Mouse (Mus musculus): ENCODE measurements around the gene Kif18a.
A peak's percentile ranks its signal among the peaks of the same experiment; 100 is the strongest.

The Kif18a gene

DNA sequence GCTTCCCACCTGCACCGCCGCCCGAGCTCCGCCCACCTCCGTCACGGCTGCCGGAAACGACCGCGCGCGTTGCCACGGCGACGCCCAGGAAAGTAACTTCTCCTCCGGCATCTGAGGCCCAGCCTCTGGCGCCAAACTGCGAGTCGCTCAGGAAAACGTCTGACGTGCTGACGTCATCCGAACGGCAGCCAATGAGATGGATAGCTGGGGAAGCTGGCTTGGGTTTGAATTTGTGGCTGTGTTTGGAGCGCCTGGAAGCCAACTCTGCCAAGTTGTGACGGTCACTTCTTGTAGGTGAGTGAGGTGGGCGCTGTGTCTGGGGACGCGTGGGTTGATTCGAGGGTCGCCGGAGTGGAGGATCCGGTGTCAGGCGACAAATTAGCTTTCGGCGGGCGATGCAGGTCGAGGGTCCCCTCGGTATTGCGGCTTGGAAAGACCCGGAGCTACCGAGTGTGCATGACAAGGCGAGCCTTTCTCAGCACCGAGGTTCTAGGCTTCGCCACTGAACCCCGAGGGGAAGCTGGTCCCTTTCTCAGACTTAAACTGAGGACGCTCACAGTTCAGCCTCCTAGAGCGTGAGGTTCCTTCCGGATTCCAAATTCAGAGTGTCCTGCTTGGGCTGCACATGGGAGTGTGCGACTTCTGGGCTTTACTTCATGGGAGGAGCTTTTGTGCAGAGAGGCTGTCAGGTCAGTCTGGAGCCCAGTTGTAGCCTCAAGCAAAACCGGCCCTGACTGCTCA, at the start of gene Kif18a, which contains the start of gene Mettl15:
TSS of gene Kif18a (plus strand) at position 139 of the 741 bp plus-strand sequence.
TSS of gene Mettl15 (minus strand) at position 149 of the 741 bp plus-strand sequence.
- DNase-seq (ENCODE audit: low spot score): peak; percentile 91

DNA sequence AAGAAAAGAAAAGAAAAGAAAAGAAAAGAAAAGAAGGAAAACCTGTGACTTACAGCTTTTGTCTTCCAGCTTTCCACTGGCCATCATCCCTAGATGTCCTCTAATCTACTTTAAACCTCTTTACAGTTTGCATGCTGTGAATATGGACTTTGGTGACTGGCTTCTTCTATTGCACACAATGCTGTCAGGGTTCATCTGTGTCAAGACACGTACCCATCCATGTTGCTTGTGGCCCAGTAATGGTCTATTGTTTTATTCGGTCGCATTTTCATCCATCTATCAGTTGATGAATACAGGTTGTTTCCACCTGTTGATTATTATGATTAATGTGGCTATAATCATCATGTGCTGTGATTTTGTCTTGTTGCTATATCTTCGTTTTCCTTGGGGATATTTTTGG, 46.7 kb upstream of the Kif18a start:
- DNase-seq (ENCODE audit: low spot score): no peak

DNA sequence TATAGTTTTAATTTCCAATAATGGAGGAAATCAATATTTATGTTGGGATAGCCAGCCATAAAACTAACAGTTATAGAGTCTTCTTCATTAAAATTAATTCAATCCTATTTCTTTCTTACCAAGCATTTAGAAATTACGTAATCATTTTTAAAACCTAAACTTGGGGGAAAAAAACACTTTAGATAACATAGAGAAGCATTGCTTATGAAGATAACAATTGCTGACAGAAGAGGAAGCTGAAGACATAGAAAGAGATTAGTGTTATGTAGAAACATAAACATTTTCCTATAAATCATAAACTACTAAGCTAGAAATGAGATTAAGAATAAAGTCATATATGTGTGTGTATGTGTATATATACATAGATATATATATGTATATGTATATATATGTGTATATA, 44.8 kb upstream of the Kif18a start:
- DNase-seq (ENCODE audit: low spot score): no peak

DNA sequence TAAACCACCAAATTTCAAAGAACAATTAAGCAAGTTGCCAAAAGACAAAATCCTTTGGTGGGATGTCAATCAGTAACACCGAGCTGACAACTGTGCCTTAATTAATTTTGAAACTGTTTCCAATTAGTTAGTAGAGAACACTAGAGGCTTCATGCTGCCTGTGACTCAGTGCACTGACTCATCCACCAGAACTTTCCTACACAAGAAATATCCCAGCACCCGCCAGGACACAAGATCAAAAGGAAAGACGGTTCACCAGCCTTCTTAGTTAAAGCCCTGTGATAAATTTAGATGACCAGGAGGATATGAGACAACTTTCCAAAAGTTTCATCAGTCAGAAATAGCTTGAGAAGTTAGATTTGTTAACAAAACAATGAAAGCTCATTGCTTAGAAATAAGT, 38.6 kb upstream of the Kif18a start:
- no peak for DNase-seq (ENCODE audit: low spot score)

DNA sequence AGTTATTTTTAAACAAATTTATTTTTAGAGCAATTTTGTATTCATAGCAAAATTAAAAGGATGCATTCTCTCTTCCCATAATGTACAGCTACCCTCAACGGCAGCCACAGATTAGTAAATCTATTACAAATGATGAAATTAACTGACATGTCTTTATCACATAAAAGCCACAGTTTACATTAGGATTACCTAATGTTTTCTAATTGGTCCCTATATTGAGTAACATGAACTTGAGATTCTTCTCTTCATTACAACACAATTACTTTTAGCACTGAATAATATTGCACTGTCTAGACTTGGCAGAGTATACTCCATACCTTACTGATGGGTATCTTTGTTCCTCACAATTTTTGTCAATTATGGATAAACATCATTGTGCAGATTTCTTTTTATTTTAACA, 17.8 kb upstream of the Kif18a start:
- no peak for DNase-seq (ENCODE audit: low spot score)

DNA sequence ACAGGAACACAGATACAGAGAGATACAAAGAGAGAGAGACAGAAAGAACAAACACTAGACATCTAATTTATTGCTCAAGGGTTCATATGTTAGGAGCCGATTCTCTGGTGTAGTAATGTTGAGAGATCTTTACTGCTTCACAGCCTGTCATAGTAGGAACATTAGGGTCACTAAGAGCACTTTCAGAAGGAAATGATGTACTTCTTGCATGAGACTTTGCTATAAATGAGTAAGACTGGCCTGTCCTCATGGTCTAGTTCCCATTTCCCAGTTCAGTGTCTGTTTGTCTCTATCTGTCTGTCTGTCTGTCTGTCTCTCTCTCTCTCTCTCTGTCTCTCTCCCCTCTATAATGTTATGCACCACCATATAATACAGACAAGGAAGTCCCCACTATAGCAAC, 7.4 kb upstream of the Kif18a start:
- DNase-seq (ENCODE audit: low spot score): no peak

DNA sequence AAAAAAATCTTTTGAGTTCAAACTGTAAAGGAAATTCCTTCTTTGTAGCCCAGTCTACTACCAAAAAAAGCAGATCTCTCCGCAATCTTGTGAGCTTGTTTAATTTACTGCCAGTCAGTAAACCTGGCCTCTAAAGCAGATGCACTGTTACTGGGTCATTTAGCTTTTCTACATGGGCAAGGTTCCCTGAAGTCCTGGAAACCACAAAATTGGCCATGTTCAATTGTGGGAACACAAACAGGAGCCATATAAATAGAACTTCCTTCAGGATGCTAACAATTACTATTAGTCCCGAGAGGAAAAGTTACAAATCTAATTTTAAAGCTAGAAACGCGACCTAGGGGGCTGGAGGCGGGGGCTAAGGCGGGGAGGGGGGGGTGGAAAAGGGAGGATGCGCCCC, 2.9 kb upstream of the Kif18a start:
- no peak for DNase-seq (ENCODE audit: low spot score)

DNA sequence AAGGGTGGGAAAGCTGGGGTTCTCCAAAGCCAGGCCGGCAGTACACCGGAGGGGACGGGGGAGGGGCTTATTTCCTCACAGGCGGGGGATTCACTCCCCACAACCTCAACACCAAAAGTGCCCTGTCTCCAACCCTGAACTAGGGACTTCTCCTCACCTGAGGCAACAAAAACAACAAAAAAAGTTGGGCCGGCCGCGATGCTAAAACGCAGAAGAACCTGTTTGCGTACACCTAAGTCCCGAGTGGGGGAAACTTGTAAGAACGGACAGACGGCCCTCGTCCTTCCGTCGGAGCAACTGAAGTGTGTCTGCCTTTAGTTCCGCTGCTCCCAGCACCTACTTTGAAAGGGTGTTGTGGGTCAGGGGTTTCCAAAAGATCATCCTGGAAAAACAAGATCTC, 2.5 kb upstream of the Kif18a start:
- no peak for DNase-seq (ENCODE audit: low spot score)

DNA sequence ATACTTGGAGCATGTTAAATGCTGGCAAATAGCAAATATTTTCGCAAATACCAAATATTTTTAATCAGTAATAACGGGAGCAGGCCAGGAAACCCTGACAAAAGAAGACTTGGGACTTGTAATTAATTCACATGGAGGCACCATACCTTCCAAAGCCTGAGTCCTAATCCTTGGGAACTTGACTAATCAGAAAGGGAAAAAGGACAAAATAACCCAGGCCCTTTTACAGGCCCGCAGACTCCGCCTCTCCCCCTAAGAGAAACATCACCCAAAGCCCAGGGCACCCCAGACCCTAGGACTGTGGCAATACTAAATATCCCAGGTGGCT, 302 bp upstream of the Kif18a start:
- DNase-seq (ENCODE audit: low spot score): no peak

DNA sequence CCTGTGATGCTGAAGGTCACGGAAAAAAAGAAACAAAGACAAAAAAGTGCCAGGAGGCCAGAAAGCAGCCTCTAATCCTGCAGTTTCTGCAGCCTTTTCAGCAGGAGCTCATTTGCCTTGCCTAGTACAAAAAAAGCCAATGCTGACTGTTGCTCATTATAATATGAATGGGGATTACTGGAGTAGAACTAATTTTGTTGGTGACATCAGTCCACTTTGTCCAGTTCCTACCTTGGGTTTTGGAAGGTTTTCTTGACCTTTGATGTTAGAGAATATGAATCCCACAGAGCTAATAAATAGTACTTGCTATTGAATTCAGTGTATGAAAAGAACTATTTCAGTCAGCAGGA, 778 bp downstream of the Kif18a start:
- no peak for DNase-seq (ENCODE audit: low spot score)

DNA sequence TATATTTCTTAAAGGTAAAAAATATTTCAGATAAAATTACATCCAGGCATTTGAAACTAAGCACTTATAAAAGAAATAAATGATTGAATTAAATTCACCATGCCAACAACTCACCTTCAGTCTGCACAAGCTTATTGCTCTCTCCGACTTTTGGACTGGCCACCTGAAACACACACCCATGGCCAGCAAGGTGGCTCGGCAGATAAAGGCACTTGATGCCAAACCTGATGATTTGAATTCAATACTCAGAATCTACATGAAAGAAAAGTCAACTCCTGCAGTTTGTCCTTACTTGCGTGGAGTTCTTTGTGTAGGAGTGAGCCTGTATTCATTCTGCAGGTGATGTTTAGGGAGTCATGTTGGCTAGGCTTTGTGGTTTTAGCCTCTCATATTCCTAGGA, 3.6 kb downstream of the Kif18a start:
- no peak for DNase-seq (ENCODE audit: low spot score)

DNA sequence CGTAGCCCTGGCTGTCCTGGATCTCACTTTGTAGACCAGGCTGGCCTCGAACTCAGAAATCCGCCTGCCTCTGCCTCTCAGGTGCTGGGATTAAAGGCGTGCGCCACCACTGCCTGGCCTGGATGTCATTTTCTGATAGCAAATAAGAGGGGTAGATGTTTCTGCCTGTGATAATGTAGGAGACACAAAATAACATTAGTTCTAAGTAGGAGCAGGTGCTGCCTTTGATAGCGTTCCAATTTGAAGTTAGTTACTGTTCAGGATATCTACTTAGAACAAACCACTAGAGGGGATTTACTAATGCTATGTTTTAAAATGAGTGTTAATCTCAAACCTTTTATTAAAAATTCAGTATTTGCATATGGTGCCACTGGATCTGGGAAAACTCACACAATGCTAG, 8.8 kb downstream of the Kif18a start:
- DNase-seq (ENCODE audit: low spot score): no peak

DNA sequence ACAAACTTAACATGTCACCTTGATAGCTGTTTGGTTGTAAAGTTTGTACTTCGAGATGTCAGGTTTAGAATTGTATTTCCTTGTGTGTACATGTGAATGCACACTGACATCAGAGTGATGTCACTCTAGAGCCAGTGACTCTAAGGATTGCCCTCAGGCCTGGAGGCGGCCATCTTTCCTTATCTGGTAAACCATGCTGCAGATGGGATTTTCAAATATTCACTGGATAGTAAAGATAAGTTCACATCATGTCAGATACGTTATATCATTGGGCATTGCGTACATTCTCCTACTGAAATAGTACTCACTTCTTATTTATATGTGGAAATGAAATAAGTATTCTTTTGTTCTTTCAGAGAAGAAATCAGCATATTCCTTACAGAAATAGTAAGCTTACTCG, 15.7 kb downstream of the Kif18a start:
- no peak for DNase-seq (ENCODE audit: low spot score)

DNA sequence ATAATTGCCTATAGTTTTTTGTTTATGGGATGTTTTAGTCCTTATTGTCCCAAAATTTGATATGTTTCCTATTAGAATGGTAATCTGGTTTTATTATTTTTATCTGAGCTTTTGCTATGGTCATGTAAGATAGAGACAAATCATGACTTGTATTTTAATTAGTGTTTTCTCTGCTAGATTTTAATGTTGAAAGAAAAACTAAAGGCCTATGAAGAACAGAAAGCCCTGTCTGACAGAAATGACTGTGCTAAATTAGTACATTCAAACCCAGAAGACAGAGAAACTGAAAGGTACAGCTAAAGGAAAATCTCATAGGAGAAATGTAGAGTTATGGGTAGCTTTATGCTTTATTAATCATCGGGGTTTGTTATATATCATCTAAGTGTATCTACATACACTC, 17.6 kb downstream of the Kif18a start:
- no peak for DNase-seq (ENCODE audit: low spot score)

DNA sequence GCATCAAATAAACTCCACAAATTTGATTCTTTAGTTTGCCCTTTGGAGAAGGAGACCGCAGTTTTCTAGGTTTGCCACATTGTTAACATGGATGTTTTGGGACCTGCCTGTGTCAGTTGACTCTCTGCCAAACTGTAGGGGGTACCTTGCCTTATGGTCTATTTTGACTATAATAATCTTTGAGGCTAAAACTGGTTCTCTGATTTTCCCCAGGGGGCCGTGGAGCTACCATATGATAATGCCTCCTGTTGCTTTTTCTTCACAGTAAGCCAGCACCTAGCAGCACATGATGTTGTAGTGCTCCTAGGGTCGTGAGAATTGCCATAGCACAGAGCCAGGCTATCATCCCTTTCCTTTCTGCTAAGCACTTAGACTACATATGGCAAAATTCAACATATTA, 21.7 kb downstream of the Kif18a start:
- DNase-seq (ENCODE audit: low spot score): no peak

DNA sequence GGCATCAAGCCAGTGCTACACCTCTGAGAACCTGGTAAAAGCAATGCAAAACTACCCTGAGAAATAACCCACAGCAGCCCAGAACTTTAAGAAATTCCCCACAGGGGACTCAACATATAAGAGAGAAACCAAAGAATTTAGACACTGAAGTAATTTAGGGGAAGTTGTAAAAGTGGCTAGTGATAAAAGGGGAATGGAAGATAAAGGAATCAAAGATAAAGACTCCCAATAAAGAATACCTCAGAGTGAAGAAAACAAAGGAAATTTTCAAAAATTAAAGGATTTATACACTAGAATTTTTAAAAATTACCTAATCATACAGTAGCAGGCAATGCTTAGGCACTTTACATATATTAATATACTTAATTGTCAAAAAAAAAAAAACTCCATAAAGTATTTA, 23.1 kb downstream of the Kif18a start:
- no peak for DNase-seq (ENCODE audit: low spot score)

DNA sequence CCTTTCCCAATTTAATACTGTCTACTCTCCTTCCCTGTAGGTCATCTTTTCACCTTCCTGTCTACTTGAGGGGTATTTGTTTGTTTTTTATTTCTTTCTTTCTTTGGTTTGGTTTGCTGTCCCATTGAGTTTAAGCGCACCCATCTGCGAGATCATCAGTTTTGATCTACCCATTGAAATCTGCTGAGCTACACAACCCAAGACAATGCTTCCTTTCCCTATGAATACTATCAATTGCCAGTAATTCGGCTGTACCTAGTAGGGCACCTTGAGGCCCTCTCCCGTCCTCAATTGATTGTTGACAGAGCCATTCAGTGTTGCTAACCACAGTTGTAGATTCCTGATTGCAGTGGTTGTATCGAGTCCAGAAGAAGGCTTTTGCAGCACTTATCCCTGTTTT, 30.8 kb downstream of the Kif18a start:
- no peak for DNase-seq (ENCODE audit: low spot score)

DNA sequence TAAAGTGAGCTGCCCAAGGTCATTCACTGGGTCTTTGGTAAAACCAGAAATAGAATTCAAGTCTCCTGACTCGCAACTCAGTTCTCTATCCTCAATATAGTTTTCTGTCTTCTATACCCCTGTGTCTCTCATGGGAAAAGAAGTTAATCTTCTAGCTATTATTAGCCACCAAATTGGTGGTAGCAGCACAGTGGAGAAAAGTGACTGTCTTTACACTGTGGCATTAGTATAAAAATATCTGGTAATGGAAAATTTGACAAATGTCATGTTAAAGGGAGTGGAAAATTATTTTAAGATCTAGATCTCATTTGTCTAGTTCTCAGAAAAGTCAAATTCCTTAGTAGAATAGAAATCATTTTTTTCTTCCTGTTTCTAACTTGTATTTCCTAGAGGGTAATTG, 51.3 kb downstream of the Kif18a start:
- DNase-seq (ENCODE audit: low spot score): no peak

DNA sequence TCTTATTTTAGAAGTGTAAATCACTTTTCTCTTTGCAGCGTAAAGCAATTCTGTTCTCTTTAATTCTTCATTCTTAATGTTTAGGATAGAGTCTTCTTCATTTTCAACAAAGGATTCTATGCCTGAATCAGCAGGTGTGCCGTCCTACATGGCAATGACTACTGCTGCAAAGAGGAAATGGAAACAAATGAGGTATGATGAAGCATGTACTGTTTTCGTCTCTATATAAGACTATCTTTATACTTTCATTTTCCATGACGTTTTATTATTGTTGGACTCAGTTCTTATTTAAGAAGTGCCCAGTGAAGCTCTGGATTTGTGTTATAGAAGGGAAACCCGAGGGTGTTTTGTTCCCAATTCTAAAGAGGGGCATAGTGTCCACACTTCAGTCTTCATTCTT, 53.7 kb downstream of the Kif18a start:
- no peak for DNase-seq (ENCODE audit: low spot score)

DNA sequence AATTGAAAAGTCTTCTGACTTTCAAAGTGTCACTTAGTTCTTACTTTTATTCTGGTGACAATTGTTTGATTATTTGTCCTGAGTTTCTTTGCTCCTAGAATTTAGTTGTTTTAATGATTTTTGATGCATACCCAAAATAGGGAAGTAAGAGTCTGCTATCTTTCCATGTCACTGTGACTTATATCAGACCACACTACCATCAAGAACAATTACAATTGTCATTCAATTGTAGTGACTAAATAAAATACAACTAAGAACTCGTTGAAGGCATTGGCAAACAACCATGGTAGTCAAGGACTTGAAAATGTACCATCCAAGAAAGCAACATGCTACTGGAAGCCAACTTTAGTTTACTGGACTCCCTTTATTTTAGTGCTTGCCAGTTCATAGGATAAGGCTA, 55.2 kb downstream of the Kif18a start:
- no peak for DNase-seq (ENCODE audit: low spot score)

DNA sequence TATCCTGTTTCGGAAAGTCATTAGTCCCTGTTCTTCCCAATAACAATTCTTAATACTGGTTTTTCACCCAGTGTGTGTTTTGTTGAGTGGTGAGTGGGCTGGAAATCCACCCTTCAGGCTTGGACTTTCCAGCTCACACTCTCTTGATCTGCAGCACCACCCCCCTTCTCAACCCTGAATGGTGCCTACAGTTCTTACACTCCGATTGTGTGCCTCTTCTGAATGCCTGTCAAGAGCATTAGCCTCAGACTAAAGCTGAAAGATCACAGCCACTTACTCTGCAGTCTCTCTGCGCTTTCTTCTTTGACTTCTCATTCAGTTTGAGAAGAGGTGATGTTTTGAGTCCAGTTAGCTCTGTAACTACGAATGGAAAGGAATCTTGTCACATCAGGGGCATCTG, 64.8 kb downstream of the Kif18a start:
- DNase-seq (ENCODE audit: low spot score): no peak

DNA sequence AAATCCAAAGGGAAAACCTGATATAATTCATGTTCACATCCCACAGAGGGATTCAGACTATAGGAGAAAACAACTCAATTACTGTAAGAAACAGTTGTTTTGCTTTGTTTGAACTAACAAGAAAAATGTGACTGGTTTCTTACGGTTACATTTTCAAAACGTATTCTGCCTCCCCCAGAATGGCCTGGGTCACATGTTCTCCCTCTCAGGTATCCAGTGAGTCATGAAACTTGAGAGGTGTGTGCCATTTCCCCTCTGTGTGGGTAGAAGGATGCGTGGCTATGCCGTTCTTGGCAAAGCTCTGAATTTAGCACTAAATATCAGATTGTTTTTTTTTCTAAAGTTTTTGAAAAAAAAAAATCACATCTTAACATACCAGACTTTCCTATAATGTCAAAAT, 68.2 kb downstream of the Kif18a start:
- no peak for DNase-seq (ENCODE audit: low spot score)

DNA sequence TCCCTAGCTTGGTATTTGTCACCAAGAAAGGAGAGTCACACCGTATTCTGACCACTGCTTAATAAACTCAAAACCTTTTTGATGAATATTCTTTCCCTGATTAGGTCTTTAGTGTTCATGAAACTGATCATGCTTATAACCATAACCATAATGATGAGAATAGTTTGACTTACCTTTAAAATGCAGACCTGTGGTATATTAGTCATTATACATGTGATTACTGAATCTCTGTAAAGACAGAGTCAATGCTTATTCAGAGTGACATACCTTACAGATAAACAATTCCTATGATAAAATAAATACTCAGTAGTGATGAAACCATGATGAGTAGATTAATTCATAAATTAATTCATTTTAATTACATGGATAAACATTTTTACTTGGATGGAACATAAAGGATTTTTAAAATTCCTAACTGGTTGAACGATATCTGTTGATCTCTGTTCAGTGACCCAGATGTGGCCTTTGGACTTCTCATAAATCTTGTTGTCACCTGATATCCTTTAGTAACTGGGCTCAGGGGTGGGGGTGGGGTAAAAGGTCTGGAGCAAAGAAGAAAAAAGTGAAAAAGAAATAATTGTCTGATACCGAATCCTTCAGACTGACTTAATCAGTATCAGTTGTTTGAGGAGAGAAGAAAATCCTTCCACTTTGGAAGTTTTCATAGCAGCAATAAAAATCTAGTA, 78.1 kb downstream of the Kif18a start:
- no peak for DNase-seq (ENCODE audit: low spot score)

DNA sequence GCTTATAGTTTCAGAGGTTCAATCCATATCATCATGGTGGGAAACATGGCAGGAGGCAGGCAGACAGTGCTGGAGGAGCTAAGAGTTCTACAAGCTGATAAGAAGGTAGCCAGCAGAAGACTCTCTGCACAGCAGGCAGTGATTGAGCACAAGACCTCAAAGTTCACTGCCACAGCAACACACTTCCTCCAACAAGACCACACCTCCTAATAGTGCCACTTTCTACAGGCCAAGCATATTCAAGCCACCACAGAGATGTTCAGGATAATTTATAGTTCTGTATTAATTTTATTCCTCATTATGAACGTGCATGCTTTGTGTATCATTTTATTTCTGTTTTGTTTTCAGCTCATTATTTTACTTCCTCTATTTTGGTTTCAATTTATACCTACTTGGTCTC, 85.4 kb downstream of the Kif18a start:
- no peak for DNase-seq (ENCODE audit: low spot score)
